Mouse (Mus musculus) olfactory bulb, adult 2 months (tissue): Measurements from ENCODE around the gene Thada.

Experiments used
- CTCF ChIP-seq: fragments of 200-500 bp; IDR thresholded peaks from 2 replicates; pipeline ENCODE4 v1.5.1; 2012; ENCODE audit warnings: low read depth, mild to moderate bottlenecking, low read length, moderate library complexity; ENCODE audit not compliant: insufficient read depth
- POLR2A ChIP-seq: fragments of 200-500 bp; IDR thresholded peaks from 2 replicates; pipeline ENCODE4 v1.6.1; 2012; ENCODE audit warnings: mild to moderate bottlenecking, low read depth, low read length, moderate library complexity; ENCODE audit not compliant: insufficient read depth

- TF ChIP-seq CTCF (no peak), POLR2A (no peak)
These were observed 209.7 kb downstream of the Thada start for GRCm38 (mm10) chr17:84256278-84256819.
